Mouse (Mus musculus) kidney, adult 9 months (tissue): ENCODE data around the gene 1700021F05Rik.
"Not testable (repeated sequence)": the region's sequence is repeated elsewhere in the genome, so short reads cannot be mapped to it uniquely, and the experiment has no call there.

Experiments used
- DNase-seq: peaks from one replicate; pipeline ENCODE4 v3.0.0; 2022

Gene 1700021F05Rik

GRCm38 (mm10) chr10:43537652-43538051 lies 3.1 kb downstream of the 1700021F05Rik start:
- DNase-seq: peak; percentile 83

DNA sequence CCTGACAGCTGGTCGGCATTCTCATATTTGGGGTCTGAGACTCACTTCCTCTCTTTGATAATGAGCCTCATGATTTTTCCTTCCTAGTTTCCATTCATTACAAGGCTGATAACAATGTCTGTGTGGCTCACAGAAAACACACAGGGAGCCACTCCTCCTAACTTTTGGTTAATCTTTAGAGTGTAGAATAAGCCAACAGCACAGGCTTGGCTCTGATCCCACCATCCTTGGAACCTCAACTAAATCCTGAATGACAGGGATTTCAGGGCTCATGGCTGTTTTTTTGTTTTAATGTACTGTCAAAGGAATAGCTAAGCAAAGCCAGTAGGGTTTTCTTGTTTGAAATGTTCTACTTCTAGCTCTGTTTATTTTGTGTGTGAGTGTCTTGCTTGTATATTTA lies 6.4 kb downstream of the 1700021F05Rik start:
- DNase-seq: peak; percentile 76

GRCm38 (mm10) chr10:43527283-43528269 lies 13.2 kb downstream of the 1700021F05Rik start:
- DNase-seq: no peak

GRCm38 (mm10) chr10:43523931-43524330 lies 16.9 kb downstream of the 1700021F05Rik start, which contains the start of gene Gm9803:
Gm9803 (plus strand) TSS chr10:43524084.
- not testable (repeated sequence) for DNase-seq

GRCm38 (mm10) chr10:43519977-43520376 lies 20.8 kb downstream of the 1700021F05Rik start:
- DNase-seq: no peak

DNA sequence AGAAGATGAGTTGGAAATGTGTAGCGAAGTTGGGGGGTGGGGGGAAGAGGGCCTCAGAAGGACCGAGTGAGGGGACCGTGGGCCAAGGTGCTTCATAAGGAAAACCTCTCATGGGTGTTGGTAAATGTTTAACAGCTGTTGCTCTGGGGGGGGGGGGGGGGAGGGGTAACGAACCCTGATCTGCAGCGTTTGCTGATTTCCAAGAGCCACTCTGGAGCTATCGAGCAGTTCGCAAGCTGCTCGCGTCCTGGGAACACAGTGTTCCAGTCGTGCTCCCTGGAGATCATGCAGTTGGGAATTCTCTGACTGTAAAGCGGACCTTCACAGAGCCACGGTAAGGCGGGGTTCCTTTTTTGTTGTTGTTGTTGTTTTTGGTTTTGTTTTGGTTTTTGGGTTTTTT lies 22.4 kb downstream of the 1700021F05Rik start:
- DNase-seq: peak; percentile 84

DNA sequence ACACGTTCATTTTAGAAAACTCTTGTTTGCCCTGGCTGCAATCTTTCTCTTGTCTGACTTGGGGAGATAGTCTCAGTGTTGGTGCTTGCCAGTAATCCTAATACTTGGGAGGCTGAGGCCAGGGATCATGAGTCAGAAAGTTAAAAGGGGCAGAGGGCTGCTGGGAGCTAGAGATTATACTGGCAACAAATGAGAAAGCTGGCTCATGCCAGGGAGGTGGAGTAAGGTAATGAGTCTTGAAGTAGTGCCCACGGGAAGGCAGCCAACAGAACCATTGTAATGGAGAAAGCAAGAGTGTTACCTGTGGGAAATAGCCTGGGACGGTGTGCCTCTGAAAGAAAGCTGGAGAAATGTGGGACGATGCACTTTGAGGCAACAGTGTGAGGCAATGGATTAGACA lies 23.0 kb downstream of the 1700021F05Rik start:
- peak; percentile 97 for DNase-seq

DNA sequence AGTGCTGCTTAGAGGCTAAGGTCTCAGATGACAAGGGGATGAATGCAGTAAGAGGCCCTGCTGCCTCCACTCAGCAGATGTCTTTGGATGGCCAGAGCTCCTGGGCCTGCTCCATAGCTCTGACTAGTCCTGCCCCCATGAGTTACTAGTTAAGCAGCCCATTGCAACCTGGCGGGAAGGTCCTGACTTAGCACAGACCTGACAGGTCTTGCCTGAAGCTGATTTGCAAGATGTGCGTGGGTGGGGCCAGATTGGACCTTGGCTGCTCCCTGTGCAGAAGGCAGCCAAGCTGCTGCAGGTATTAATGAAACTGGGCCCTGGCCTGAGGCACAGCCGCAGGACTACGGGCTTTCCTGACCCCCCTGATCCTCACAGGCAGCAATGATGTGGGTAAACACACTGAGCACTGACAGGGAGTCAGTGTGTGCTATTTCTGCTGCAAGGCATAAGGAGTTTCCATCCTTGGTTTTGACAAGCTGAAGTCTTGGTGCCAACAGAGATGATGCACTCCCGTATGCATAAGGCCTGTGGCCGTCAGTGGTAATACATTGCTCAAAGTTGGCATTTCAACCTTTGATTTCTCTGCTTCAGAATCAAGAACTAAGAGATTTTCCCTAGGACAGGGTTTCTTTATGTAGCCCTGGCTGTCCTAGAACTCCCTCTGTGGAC lies 23.7 kb downstream of the 1700021F05Rik start:
- peak; percentile 87 for DNase-seq

DNA sequence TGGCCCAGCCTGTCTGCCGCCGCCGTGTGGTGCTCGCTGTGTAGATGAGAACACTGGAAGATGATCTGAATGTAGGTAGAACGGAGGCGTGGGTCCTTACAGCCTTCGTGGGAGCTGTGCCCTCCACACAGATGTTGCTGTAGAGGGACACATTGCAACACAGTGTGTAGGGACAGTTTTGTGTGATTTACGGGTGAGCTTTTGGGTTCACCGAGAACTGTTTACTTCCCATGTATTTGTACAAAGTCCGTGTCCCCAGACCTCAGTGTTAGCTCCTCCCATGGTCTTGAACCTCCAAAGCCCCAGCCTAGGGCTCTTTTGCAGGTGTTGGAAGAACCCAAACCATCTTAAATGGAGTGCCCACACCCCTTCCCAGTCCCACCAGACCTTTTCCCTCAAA lies 27.8 kb downstream of the 1700021F05Rik start:
- no peak for DNase-seq

DNA sequence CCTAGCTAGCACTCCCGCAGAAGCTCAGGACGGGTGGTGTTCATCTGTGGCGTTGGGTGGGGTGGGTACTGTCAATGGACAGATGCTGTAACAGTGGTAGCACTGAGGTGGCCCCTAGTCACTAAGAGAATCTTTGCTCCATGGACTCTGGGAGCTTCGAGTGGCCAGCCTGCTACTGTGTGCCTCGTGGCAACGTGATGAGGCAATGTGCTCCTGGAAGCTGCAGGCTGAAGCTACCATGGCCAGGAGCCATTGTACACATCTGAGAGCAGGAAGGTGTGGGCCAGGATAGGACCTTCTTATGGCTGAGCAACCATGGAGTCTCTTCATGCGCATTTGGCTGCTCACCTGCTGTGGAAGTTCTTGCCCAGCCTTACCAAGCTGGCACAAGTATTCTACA lies 31.6 kb downstream of the 1700021F05Rik start:
- no peak for DNase-seq

DNA sequence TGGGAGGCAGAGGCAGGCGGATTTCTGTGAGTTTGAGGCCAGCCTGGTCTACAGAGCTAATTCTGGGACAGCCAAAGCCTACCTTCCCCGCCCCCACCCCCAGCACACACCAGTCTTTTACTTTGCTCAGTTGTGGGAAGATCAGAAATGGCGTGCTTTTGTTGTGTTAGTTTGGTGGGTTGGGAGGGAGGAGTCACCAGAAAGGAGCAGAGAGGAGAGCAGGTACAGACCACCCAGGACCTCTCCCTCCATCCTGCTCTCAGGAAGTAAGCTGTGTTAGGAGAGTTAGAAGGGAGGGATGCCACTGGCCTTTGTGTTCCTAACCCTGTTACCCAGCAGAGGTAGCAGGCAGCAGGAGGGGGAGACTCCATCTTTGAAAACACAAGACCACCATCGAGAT lies 33.7 kb downstream of the 1700021F05Rik start:
- DNase-seq: no peak

DNA sequence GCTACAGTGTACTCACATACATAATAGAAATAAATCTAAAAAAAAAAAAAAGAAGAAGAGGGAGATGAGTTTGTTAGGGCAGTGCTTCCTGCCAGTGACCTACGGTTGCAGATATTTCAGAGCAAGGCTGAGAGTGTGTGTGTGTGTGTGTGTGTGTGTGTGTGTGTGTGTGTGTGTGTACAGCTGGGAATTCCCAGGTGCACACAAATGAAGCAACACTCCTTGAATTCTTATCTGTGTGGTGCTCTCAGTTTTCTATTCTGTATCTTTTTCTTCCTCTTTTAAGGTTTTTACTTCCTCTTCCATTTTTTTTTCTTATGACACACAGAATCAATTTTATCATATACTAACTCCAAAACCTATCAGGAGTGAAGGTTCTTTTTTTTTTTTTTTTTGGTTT lies 36.5 kb downstream of the 1700021F05Rik start:
- DNase-seq: no peak

GRCm38 (mm10) chr10:43502599-43502998 lies 38.2 kb downstream of the 1700021F05Rik start:
- DNase-seq: no peak

GRCm38 (mm10) chr10:43490846-43491245 lies 49.9 kb downstream of the 1700021F05Rik start:
- peak; percentile 90 for DNase-seq

GRCm38 (mm10) chr10:43490034-43490433 lies 50.8 kb downstream of the 1700021F05Rik start:
- DNase-seq: peak; percentile 18

DNA sequence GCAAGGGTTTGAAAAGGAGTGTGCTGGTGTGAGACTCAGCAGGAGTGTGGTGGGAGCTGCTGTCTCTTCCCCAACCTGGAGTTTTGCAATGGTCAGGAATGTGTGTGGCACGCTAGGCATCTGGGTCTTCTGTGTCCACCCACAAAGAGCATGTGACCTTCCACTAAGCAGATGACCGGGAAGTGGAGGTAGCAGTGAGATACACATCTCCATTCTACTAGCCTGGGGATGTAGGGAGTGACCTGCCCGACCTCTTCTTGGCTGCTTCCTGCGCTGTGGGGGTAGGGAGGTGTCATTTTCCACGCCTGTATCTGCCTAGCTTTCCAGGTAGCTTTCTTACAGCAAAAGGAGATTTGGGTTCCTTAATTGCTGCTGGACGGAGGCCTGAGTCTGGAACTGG lies 51.2 kb downstream of the 1700021F05Rik start:
- peak; percentile 63 for DNase-seq

- no peak for DNase-seq
Measured at GRCm38 (mm10) chr10:43489139-43489538, 51.7 kb downstream of the 1700021F05Rik start.

DNA sequence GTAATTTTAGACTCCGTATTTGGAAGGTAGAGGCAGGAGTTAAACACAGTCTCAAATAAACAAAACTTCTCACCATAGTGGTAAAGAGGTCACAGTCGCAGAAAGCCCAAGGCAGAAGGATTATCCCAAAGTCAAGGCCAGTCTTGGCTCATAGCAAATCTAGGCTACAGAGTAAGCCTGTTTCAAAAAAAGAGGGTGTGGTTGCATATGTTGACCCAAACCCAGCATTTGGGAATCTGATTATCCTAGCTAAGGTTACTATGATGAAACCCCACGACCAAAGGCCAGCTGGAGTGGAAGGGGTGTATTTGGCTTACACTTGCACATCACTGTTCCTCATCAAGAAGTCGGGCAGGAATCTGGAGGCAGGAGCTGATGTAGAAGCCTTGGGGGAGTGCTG lies 52.5 kb downstream of the 1700021F05Rik start:
- no peak for DNase-seq

GRCm38 (mm10) chr10:43487441-43488010 lies 53.3 kb downstream of the 1700021F05Rik start:
- DNase-seq: peak; percentile 59

DNA sequence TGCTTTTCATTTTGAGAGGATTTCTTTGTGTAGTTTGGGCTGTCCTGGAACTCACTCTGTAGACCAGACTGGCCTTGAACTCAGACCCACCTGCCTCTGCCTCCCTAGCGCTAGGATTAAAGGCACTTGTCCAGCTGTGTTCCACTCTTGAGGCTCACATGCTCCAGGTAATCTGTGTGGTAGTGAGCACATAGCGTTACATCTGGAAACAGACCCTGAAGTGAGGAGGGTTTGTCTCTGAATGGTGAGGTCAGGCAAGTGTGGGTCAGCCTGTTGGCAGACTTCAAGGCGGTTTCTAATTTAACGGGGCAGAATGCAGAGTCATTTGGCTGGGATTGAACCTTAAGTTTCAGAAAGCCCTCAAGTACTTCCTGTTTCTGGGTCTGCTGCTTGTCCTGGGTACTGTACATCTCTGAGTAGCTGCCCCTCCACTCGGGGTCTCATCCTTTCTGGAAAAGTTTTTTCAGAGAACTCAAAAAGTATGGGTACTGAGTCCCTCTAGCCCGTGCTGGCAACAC lies 55.0 kb downstream of the 1700021F05Rik start:
- DNase-seq: no peak

DNA sequence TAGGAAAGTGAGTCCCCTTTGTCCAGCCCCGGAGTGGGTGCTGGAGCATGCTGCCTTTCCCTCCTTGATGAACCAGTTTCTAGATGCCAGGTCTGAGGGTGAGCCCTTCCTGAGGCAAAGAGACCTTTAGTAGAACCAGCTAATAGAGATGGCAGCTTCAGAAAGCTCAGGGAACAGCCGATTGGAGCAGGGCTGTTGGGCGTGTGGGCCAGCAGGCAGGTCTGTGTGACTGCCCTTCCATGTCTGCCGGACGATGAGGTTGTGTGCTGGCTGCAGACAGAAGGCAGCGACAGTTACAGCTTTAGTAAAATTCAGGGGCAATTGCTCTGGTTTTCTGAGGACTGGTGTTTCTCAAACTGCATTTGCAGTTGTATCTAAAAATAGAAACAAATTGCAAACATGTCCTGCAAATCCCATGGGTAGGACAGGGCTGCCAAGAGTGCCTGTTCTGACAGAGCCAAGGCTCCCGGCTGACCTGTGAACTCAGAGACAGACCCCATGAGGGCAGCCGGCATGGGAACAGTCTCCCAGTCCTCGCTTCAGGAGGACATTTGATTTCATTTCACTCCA lies 57.3 kb downstream of the 1700021F05Rik start:
- peak; percentile 37 for DNase-seq

DNA sequence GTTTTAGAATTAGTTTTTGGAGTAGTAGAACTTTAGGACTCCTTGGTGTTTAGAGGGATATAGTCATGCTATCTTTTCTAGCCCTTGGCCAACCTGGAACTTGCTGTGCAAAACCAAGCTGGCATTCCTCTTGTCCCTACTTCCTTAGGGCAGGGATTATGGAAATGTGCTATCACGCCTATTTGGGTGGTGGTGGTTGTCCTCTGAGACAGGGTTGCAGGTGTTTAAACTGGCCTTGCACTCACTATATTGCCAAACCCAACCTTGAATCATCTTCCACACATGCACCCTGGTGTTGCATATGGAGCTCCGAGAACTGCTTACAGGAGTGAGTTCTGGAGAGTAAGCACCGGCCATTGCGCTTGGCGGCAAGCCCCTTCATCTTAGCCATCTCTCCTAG lies 58.8 kb downstream of the 1700021F05Rik start:
- DNase-seq: no peak

DNA sequence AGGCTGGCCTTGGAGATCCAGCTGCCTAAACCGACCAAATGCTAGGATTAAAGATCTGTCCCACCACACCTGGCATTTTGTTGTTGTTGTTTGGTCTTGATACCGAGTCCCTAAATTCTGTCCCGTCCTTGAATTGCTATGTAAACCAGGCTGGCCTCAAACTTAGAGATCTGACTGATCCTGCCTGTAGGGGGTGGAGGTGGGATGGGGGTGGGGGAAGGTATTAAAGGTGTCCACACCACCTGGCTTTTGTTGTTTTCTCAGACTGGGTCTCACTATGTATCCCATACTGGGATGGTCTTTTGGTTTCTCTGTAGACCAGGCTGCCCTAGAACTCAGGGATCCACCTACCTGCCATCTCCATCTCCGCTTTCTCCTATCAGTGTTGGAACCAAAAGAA lies 59.6 kb downstream of the 1700021F05Rik start:
- DNase-seq: no peak
